Mouse (Mus musculus): ENCODE results near the gene Vax2. TPM values are rescaled to one million over a fixed set of nuclear protein-coding genes. Genes with fewer than 3 reads are reported as not detected.

The Vax2 gene
- 0.26 and 0.30 TPM in 2 replicates for polyA plus RNA-seq (2012; rRNA removed)

GRCm38 (mm10) chr6:83711067-83711675 is at the start of gene Vax2:
Gene Vax2, plus strand, starts transcription at chr6:83711264.

GRCm38 (mm10) chr6:83677757-83678156 is 33.3 kb upstream of the Vax2 start, which contains the start of gene Cd207:
Gene Cd207, minus strand, starts transcription at chr6:83677857.

GRCm38 (mm10) chr6:83742761-83743160 is 31.7 kb downstream of the Vax2 start, which contains the start of gene Atp6v1b1:
Gene Atp6v1b1, plus strand, starts transcription at chr6:83742990.

GRCm38 (mm10) chr6:83762344-83762743 is 51.3 kb downstream of the Vax2 start, which contains the start of gene Ankrd53:
Gene Ankrd53, plus strand, starts transcription at chr6:83762644.

GRCm38 (mm10) chr6:83775638-83776293 is 64.7 kb downstream of the Vax2 start, which contains the start of gene Tex261:
Gene Tex261, minus strand, starts transcription at chr6:83775813.

Other genes with a start within 250 kb of the Vax2 start
- gene Dguok, start 204.3 kb upstream of the Vax2 start, polyA plus RNA-seq (2012; rRNA removed), result 37.4 and 68.8 TPM in 2 replicates
- 2.1 and 6.5 TPM in 2 replicates for gene Actg2, start 175.0 kb upstream of the Vax2 start, polyA plus RNA-seq (2012; rRNA removed)
- 12.8 and 16.9 TPM in 2 replicates for gene Stambp, start 138.5 kb upstream of the Vax2 start, polyA plus RNA-seq (2012; rRNA removed)
- 0.07 and 0.14 TPM in 2 replicates for gene Clec4f, start 55.1 kb upstream of the Vax2 start, polyA plus RNA-seq (2012; rRNA removed)
- not detected in 2 replicates for gene Cd207, start 33.4 kb upstream of the Vax2 start, polyA plus RNA-seq (2012; rRNA removed)
- 0.07 TPM in 1 of 2 replicates, not detected in the other for gene Atp6v1b1, start 31.7 kb downstream of the Vax2 start, polyA plus RNA-seq (2012; rRNA removed)
- gene Ankrd53, start 51.4 kb downstream of the Vax2 start, polyA plus RNA-seq (2012; rRNA removed), result not detected in 2 replicates
- 32.3 and 52.4 TPM in 2 replicates for gene Tex261, start 64.5 kb downstream of the Vax2 start, polyA plus RNA-seq (2012; rRNA removed)
- gene Nagk, start 83.7 kb downstream of the Vax2 start, polyA plus RNA-seq (2012; rRNA removed), result 24.4 and 25.9 TPM in 2 replicates
- 49.4 and 61.0 TPM in 2 replicates for gene Paip2b, start 120.5 kb downstream of the Vax2 start, polyA plus RNA-seq (2012; rRNA removed)
- gene Zfp638, start 155.8 kb downstream of the Vax2 start, polyA plus RNA-seq (2012; rRNA removed), result 89.6 and 130 TPM in 2 replicates